Mouse (Mus musculus): ENCODE measurements around the gene Fbn1. TPM values are rescaled to one million over a fixed set of nuclear protein-coding genes. Genes with fewer than 3 reads are reported as not detected.
A peak's percentile ranks its signal among the peaks of the same experiment; 100 is the strongest.

Fbn1 gene
- polyA plus RNA-seq, 1 experiment from 2014 or later = 2.1 TPM

DNA sequence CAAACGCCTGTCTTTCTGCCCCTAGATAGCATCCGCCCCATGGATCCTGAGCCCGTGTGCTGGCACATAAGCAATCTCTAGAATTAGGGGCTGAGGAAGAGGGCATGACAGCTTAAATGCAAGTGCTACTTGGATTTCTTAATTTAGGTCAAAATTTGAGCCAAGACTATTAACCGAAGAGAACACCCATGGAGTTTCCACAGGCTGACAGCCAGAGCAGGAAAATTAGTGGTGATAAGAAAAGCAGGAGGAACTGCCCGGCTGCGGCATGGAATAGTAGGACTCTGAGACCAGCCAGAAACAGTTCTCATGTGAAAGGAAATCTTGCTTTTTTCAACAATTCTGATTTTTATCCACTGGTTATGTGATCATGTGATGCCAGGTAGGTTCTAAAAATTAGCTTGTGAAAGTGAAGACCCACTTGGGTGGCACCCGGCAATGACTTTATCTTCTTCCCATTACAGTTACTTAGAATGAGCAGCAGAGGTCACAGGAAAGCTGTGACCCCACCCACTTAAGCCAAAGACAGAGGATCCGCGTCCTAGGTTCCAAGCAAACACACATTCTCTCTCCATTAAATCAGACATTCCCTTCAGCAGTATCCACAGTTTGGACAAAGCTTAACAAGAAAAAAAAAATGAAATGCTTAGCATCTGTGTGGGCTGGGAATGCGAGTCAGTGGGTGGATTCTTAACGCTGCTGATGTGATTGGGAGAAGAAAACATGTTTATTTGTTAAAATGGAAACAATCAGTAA, 152.4 kb downstream of the Fbn1 start:
- peak; percentile 57 for ATAC-seq
- H3K27me3 ChIP-seq (replicated peaks; ENCODE audit: control insufficient read depth, insufficient read depth, low read length) = no peaks in the 10 kb centered on the region
- no peak overlapping the region for H3K27ac ChIP-seq (ENCODE audit: low read length)
- H3K4me1 ChIP-seq (replicated peaks; ENCODE audit: control insufficient read depth, insufficient read depth, low read length) = peaks cover 12% of the 10 kb centered on the region
- no peak overlapping the region for H3K4me3 ChIP-seq (replicated peaks; ENCODE audit: low read length)
- 0 out of 2 replicates have a peak, but pooled peaks cover 3% of the 10 kb centered on the region for H3K36me3 ChIP-seq (ENCODE audit: control insufficient read depth, insufficient read depth)
- peak overlapping the region; percentile 15; the same call in 1 of the 2 replicates for H3K4me2 ChIP-seq (ENCODE audit: low read length)
- 56% methylated on average over 11 of the region's 11 CpGs for WGBS
- H3K9me3 ChIP-seq (ENCODE audit: control insufficient read depth, low read length) = no peaks in the 10 kb centered on the region
- no peak overlapping the region for H3K9ac ChIP-seq (replicated peaks; ENCODE audit: low read depth, low read length)

- peaks cover 12% of the 10 kb centered on the region for H3K4me1 ChIP-seq (replicated peaks; ENCODE audit: control insufficient read depth, insufficient read depth, low read length)
- H3K9me3 ChIP-seq (ENCODE audit: control insufficient read depth, low read length) = no peaks in the 10 kb centered on the region
- H3K36me3 ChIP-seq (ENCODE audit: control insufficient read depth, insufficient read depth) = 0 out of 2 replicates have a peak, but pooled peaks cover 3% of the 10 kb centered on the region
- peak; percentile 82 for ATAC-seq
- H3K4me3 ChIP-seq (replicated peaks; ENCODE audit: low read length) = no peak overlapping the region
- H3K4me2 ChIP-seq (ENCODE audit: low read length) = peak overlapping the region; percentile 15; the same call in 1 of the 2 replicates
- WGBS = 53% methylated on average over 11 of the region's 11 CpGs
- H3K27me3 ChIP-seq (replicated peaks; ENCODE audit: control insufficient read depth, insufficient read depth, low read length) = no peaks in the 10 kb centered on the region
- no peak overlapping the region for H3K27ac ChIP-seq (ENCODE audit: low read length)
- H3K9ac ChIP-seq (replicated peaks; ENCODE audit: low read depth, low read length) = no peak overlapping the region
Measured at GRCm38 (mm10) chr2:125354587-125354986, 153.2 kb downstream of the Fbn1 start.

GRCm38 (mm10) chr2:125349144-125349543, 158.6 kb downstream of the Fbn1 start:
- no peaks in the 10 kb centered on the region for H3K9me3 ChIP-seq (ENCODE audit: control insufficient read depth, low read length)
- 95% methylated on average over 5 of the region's 5 CpGs for WGBS
- H3K9ac ChIP-seq (replicated peaks; ENCODE audit: low read depth, low read length) = no peak overlapping the region
- H3K4me2 ChIP-seq (ENCODE audit: low read length) = no peak overlapping the region
- H3K27me3 ChIP-seq (replicated peaks; ENCODE audit: control insufficient read depth, insufficient read depth, low read length) = no peaks in the 10 kb centered on the region
- no peaks in the 10 kb centered on the region for H3K4me1 ChIP-seq (replicated peaks; ENCODE audit: control insufficient read depth, insufficient read depth, low read length)
- no peaks in the 10 kb centered on the region for H3K36me3 ChIP-seq (ENCODE audit: control insufficient read depth, insufficient read depth)
- no peak overlapping the region for H3K27ac ChIP-seq (ENCODE audit: low read length)
- H3K4me3 ChIP-seq (replicated peaks; ENCODE audit: low read length) = no peak overlapping the region
- ATAC-seq = no peak

DNA sequence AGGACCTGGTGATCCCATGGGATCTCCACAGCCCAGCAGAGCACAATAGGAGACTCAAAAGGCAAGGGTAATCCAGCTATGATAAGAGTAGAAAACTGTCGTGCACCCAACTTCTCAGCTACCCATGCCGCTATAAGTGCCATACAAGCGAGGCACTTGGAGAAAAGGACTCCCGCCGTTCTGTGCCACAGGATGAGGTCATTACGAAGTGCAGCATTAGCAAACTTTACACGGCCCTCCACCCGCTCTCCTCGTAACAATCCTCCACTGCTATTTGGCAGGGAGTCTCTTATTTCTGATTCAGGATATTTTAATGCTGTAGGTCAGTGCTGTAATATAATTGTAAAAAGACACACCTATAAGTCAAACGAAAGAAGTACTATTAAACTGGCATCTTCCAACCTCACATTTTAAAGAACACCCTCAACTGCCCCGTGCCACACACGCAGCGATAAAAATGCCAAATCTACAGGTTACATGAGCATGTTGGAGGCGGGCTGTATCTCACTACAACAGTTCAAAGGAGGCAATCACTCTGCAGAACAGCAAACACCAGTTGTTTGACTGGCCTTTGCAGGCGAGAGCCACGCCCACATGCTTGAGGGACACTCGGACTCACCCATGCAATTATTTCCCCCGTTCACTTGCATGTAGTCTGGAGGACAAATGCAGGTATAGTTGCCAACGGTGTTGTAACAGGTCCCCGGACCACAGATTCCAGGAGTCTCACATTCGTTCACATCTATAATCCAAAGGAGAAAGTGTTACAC, 165.4 kb downstream of the Fbn1 start:
- H3K27ac ChIP-seq (ENCODE audit: low read length) = no peak overlapping the region
- no peaks in the 10 kb centered on the region for H3K4me1 ChIP-seq (replicated peaks; ENCODE audit: control insufficient read depth, insufficient read depth, low read length)
- H3K4me3 ChIP-seq (replicated peaks; ENCODE audit: low read length) = no peak overlapping the region
- no peak overlapping the region for H3K4me2 ChIP-seq (ENCODE audit: low read length)
- 91% methylated on average over 21 of the region's 21 CpGs for WGBS
- H3K36me3 ChIP-seq (ENCODE audit: control insufficient read depth, insufficient read depth) = peaks cover 2% of the 10 kb centered on the region
- H3K9me3 ChIP-seq (ENCODE audit: control insufficient read depth, low read length) = no peaks in the 10 kb centered on the region
- ATAC-seq = no peak
- no peaks in the 10 kb centered on the region for H3K27me3 ChIP-seq (replicated peaks; ENCODE audit: control insufficient read depth, insufficient read depth, low read length)
- no peak overlapping the region for H3K9ac ChIP-seq (replicated peaks; ENCODE audit: low read depth, low read length)

- Histone ChIP-seq H3K27me3 (replicated peaks; ENCODE audit: control insufficient read depth, insufficient read depth, low read length) (no peaks in the 10 kb centered on the region), H3K4me2 (ENCODE audit: low read length) (no peak overlapping the region), H3K4me3 (replicated peaks; ENCODE audit: low read length) (no peak overlapping the region), H3K9ac (replicated peaks; ENCODE audit: low read depth, low read length) (no peak overlapping the region), H3K4me1 (replicated peaks; ENCODE audit: control insufficient read depth, insufficient read depth, low read length) (no peaks in the 10 kb centered on the region), H3K36me3 (ENCODE audit: control insufficient read depth, insufficient read depth) (peaks cover 2% of the 10 kb centered on the region), H3K9me3 (ENCODE audit: control insufficient read depth, low read length) (no peaks in the 10 kb centered on the region), H3K27ac (ENCODE audit: low read length) (no peak overlapping the region)
- no peak for ATAC-seq
- 91% methylated on average over 5 of the region's 5 CpGs for WGBS
Measured at GRCm38 (mm10) chr2:125340381-125340780, 167.4 kb downstream of the Fbn1 start.

GRCm38 (mm10) chr2:125337239-125337638, 170.6 kb downstream of the Fbn1 start:
- ATAC-seq = no peak
- no peak overlapping the region for H3K9ac ChIP-seq (replicated peaks; ENCODE audit: low read depth, low read length)
- no peaks in the 10 kb centered on the region for H3K4me1 ChIP-seq (replicated peaks; ENCODE audit: control insufficient read depth, insufficient read depth, low read length)
- no peak overlapping the region for H3K4me2 ChIP-seq (ENCODE audit: low read length)
- no peaks in the 10 kb centered on the region; the same call in none of the 2 replicates for H3K36me3 ChIP-seq (ENCODE audit: control insufficient read depth, insufficient read depth)
- no peaks in the 10 kb centered on the region for H3K9me3 ChIP-seq (ENCODE audit: control insufficient read depth, low read length)
- 86% methylated on average over 3 of the region's 3 CpGs for WGBS
- H3K27me3 ChIP-seq (replicated peaks; ENCODE audit: control insufficient read depth, insufficient read depth, low read length) = no peaks in the 10 kb centered on the region
- H3K4me3 ChIP-seq (replicated peaks; ENCODE audit: low read length) = no peak overlapping the region
- no peak overlapping the region for H3K27ac ChIP-seq (ENCODE audit: low read length)

DNA sequence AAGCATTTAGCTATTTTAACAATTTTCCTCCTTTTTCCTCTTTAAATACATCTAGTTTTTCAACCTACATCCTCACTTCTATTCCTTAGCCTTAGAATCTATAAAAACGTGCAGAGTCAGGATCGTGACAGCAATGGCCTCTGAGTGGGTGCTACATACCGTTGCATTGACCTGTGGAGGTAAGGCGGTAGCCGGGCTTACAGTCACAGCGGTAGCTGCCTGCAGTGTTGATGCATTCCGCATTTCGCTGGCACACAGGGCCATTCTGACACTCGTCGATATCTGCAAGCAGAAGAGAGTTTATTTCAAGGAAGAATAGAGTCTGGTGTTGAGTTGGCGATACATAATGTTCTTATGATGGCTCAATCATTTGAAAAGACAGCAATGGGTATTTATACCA, 172.6 kb downstream of the Fbn1 start:
- no peak overlapping the region for H3K4me2 ChIP-seq (ENCODE audit: low read length)
- H3K36me3 ChIP-seq (ENCODE audit: control insufficient read depth, insufficient read depth) = no peaks in the 10 kb centered on the region; the same call in none of the 2 replicates
- H3K9ac ChIP-seq (replicated peaks; ENCODE audit: low read depth, low read length) = no peak overlapping the region
- H3K27ac ChIP-seq (ENCODE audit: low read length) = no peak overlapping the region
- no peaks in the 10 kb centered on the region for H3K27me3 ChIP-seq (replicated peaks; ENCODE audit: control insufficient read depth, insufficient read depth, low read length)
- H3K9me3 ChIP-seq (ENCODE audit: control insufficient read depth, low read length) = no peaks in the 10 kb centered on the region
- no peak overlapping the region for H3K4me3 ChIP-seq (replicated peaks; ENCODE audit: low read length)
- ATAC-seq = no peak
- WGBS = 94% methylated on average over 11 of the region's 11 CpGs
- no peaks in the 10 kb centered on the region for H3K4me1 ChIP-seq (replicated peaks; ENCODE audit: control insufficient read depth, insufficient read depth, low read length)

- Histone ChIP-seq H3K4me3 (replicated peaks; ENCODE audit: low read length) (no peak overlapping the region), H3K27ac (ENCODE audit: low read length) (no peak overlapping the region), H3K4me2 (ENCODE audit: low read length) (no peak overlapping the region), H3K9me3 (ENCODE audit: control insufficient read depth, low read length) (no peaks in the 10 kb centered on the region), H3K27me3 (replicated peaks; ENCODE audit: control insufficient read depth, insufficient read depth, low read length) (no peaks in the 10 kb centered on the region), H3K4me1 (replicated peaks; ENCODE audit: control insufficient read depth, insufficient read depth, low read length) (no peaks in the 10 kb centered on the region), H3K9ac (replicated peaks; ENCODE audit: low read depth, low read length) (no peak overlapping the region), H3K36me3 (ENCODE audit: control insufficient read depth, insufficient read depth) (no peaks in the 10 kb centered on the region; the same call in none of the 2 replicates)
- ATAC-seq = no peak
- WGBS = 74% methylated on average over 4 of the region's 4 CpGs
Measured at GRCm38 (mm10) chr2:125334163-125334562, 173.6 kb downstream of the Fbn1 start.

GRCm38 (mm10) chr2:125331581-125331980, 176.2 kb downstream of the Fbn1 start:
- H3K27ac ChIP-seq (ENCODE audit: low read length) = no peak overlapping the region
- H3K9me3 ChIP-seq (ENCODE audit: control insufficient read depth, low read length) = no peaks in the 10 kb centered on the region
- no peak overlapping the region for H3K9ac ChIP-seq (replicated peaks; ENCODE audit: low read depth, low read length)
- no peaks in the 10 kb centered on the region for H3K4me1 ChIP-seq (replicated peaks; ENCODE audit: control insufficient read depth, insufficient read depth, low read length)
- no peaks in the 10 kb centered on the region for H3K27me3 ChIP-seq (replicated peaks; ENCODE audit: control insufficient read depth, insufficient read depth, low read length)
- WGBS = 84% methylated on average over 7 of the region's 7 CpGs
- H3K4me3 ChIP-seq (replicated peaks; ENCODE audit: low read length) = no peak overlapping the region
- H3K36me3 ChIP-seq (ENCODE audit: control insufficient read depth, insufficient read depth) = no peaks in the 10 kb centered on the region
- H3K4me2 ChIP-seq (ENCODE audit: low read length) = no peak overlapping the region
- no peak for ATAC-seq

Data from forebrain, embryonic 16.5 days (tissue).